8 mouse cellular contexts compared by ENCODE assay signal in the genomic region with DNA sequence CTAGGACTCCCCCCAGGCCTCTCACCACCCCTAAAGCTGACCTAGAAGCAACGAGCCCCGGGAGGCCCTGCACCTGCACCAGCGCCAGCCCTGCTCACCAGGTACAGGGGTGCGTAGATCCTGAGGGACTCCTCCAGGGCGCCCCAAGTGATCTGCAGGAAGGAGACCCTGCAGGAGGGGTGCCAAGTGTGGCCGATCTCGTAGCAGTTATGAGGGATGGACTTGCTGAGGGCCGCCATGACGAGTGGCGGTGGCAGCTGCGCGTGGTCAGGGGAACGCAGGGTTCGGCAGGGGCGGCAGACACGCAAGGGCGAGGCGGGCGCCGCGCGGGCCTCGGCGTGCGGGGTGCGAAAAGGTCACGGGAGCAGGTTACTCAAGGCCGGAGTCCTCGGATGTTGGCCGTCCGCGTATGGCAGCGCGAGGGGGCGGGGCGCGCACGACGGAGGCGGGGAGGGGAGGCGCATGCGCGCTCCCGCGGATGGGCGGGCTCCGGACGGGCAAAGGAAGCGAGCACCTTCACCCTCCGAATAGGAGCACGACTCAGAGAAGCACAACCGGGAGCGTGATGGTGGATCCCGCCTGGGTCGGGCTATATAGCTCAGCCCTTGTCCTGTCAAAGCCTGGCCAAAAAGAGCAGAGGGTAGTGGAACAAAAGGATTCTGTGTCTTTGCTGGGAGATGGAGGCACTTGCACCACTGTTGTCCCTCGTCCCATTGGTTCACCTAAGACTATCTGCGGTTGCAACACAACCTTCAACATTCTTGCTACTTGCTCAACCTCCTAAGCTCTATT.
DNase-seq lines count a peak whose midpoint lies in the region; ATAC-seq and TF ChIP-seq lines count a peak whose summit lies in the region.

No protein-coding gene starts in this region.

- under 1% methylated on average over 55 of the region's 57 CpGs for WGBS in forebrain, embryonic 11.5 days
- WGBS in heart, postnatal 0 days = under 1% methylated on average over 51 of the region's 57 CpGs
- WGBS in liver, embryonic 16.5 days (ENCODE audit: insufficient replicate concordance) = under 1% methylated on average over 57 of the region's 57 CpGs
- under 1% methylated on average over 57 of the region's 57 CpGs for WGBS in neural tube, embryonic 13.5 days

- peak; percentile 57 for TF ChIP-seq POLR2A in testis, adult 2 months (IDR thresholded peaks at IDR 0.05; ENCODE audit: control insufficient read depth, low read depth, low read length)

- H3K4me1 ChIP-seq in forebrain, embryonic 11.5 days (replicated peaks; ENCODE audit: control insufficient read depth, insufficient read depth, low read length) = no peaks in the 10 kb centered on the region; the same call in 1 of the 2 replicates
- peaks cover 17% of the 10 kb centered on the region for H3K4me1 ChIP-seq in heart, postnatal 0 days (ENCODE audit: control insufficient read depth, insufficient read depth)
- H3K4me1 ChIP-seq in liver, embryonic 16.5 days (ENCODE audit: control insufficient read depth, low read depth, low read length) = peaks cover 14% of the 10 kb centered on the region
- H3K4me1 ChIP-seq in neural tube, embryonic 13.5 days (replicated peaks) = peaks cover 32% of the 10 kb centered on the region
- no peaks in the 10 kb centered on the region; the same call in 1 of the 2 replicates for H3K4me1 ChIP-seq in testis, adult 2 months (ENCODE audit: control insufficient read depth, insufficient read depth, low read length)

- DNase-seq in CD8-positive naive resting alpha-beta T cell, adult 2 months (ENCODE audit: low read depth in 2 of 2, low spot score in 2 of 2) = peak; percentile 85 to 88
- DNase-seq in c-Kit-positive CD71-negative TER-119-negative erythroid progenitor cells, embryonic 14.5 days (ENCODE audit: low read depth) = peak; percentile 70
- peak; percentile 92 for DNase-seq in forebrain, embryonic 11.5 days (ENCODE audit: low spot score)
- DNase-seq in heart, postnatal 0 days (ENCODE audit: low spot score) = peak; percentile 76
- peak; percentile 93 to 95 for DNase-seq in kidney, postnatal 4 days

- TF ChIP-seq EP300 in heart, postnatal 0 days (IDR thresholded peaks at IDR 0.05; ENCODE audit: low read depth) = no peak

- H3K4me2 ChIP-seq in forebrain, embryonic 11.5 days (ENCODE audit: low read depth, low read length, severe bottlenecking) = peak overlapping the region; percentile 92
- peak overlapping the region; percentile 92 for H3K4me2 ChIP-seq in heart, postnatal 0 days (ENCODE audit: low read depth, low read length)
- peak overlapping the region; percentile 92 for H3K4me2 ChIP-seq in liver, embryonic 16.5 days (ENCODE audit: low read depth, low read length)
- H3K4me2 ChIP-seq in neural tube, embryonic 13.5 days = peak overlapping the region; percentile 82

- ATAC-seq in forebrain, embryonic 11.5 days (replicated peaks; ENCODE audit: low FRiP score) = peak; percentile 96
- ATAC-seq in heart, postnatal 0 days (ENCODE audit: insufficient read depth, low read depth) = peak; percentile 95
- ATAC-seq in liver, embryonic 16.5 days (ENCODE audit: low read depth) = peak; percentile 95
- peak; percentile 97 for ATAC-seq in neural tube, embryonic 13.5 days (ENCODE audit: low read depth)

- no peaks in the 10 kb centered on the region for H3K36me3 ChIP-seq in forebrain, embryonic 11.5 days (ENCODE audit: control insufficient read depth, insufficient read depth, low read length)
- H3K36me3 ChIP-seq in heart, postnatal 0 days (replicated peaks; ENCODE audit: control insufficient read depth, insufficient read depth, low read length) = no peaks in the 10 kb centered on the region
- no peaks in the 10 kb centered on the region for H3K36me3 ChIP-seq in liver, embryonic 16.5 days (ENCODE audit: control insufficient read depth, insufficient read depth)
- H3K36me3 ChIP-seq in neural tube, embryonic 13.5 days = no peaks in the 10 kb centered on the region
- H3K36me3 ChIP-seq in testis, adult 2 months (ENCODE audit: control insufficient read depth, insufficient read depth, low read length) = no peaks in the 10 kb centered on the region

- H3K27ac ChIP-seq in forebrain, embryonic 11.5 days (ENCODE audit: low read depth, low read length) = no peak overlapping the region; the same call in 1 of the 2 replicates
- H3K27ac ChIP-seq in heart, postnatal 0 days (ENCODE audit: low read depth) = peak overlapping the region; percentile 76
- peak overlapping the region; percentile 53 for H3K27ac ChIP-seq in liver, embryonic 16.5 days (ENCODE audit: low read length)
- H3K27ac ChIP-seq in neural tube, embryonic 13.5 days (replicated peaks) = peak overlapping the region; percentile 80
- H3K27ac ChIP-seq in testis, adult 2 months (ENCODE audit: control insufficient read depth, insufficient read depth, low read depth, low read length) = peak overlapping the region; percentile 79

- H3K9ac ChIP-seq in forebrain, embryonic 11.5 days (ENCODE audit: low read length) = peak overlapping the region; percentile 81
- H3K9ac ChIP-seq in heart, postnatal 0 days (replicated peaks; ENCODE audit: low read depth, low read length) = peak overlapping the region; percentile 87
- H3K9ac ChIP-seq in liver, embryonic 16.5 days (ENCODE audit: low read depth, low read length) = peak overlapping the region; percentile 67
- H3K9ac ChIP-seq in neural tube, embryonic 13.5 days = peak overlapping the region; percentile 93

- H3K27me3 ChIP-seq in forebrain, embryonic 11.5 days (ENCODE audit: control insufficient read depth, insufficient read depth, low read length) = no peaks in the 10 kb centered on the region
- no peaks in the 10 kb centered on the region for H3K27me3 ChIP-seq in heart, postnatal 0 days (ENCODE audit: control insufficient read depth, insufficient read depth, low read length)
- no peaks in the 10 kb centered on the region for H3K27me3 ChIP-seq in liver, embryonic 16.5 days (ENCODE audit: control insufficient read depth, insufficient read depth, low read depth, low read length)
- no peaks in the 10 kb centered on the region for H3K27me3 ChIP-seq in neural tube, embryonic 13.5 days
- H3K27me3 ChIP-seq in testis, adult 2 months (ENCODE audit: control insufficient read depth, insufficient read depth, low read length) = no peaks in the 10 kb centered on the region

- H3K4me3 ChIP-seq in forebrain, embryonic 11.5 days (ENCODE audit: low read depth, low read length) = peak overlapping the region; percentile 81
- peak overlapping the region; percentile 92 for H3K4me3 ChIP-seq in heart, postnatal 0 days (ENCODE audit: low read depth, low read length)
- H3K4me3 ChIP-seq in liver, embryonic 16.5 days (ENCODE audit: low read depth, low read length) = peak overlapping the region; percentile 67
- peak overlapping the region; percentile 81 for H3K4me3 ChIP-seq in neural tube, embryonic 13.5 days
- peak overlapping the region; percentile 91 for H3K4me3 ChIP-seq in testis, adult 2 months (ENCODE audit: control insufficient read depth, low read depth, low read length)

- H3K9me3 ChIP-seq in forebrain, embryonic 11.5 days (ENCODE audit: control insufficient read depth, low read length) = no peaks in the 10 kb centered on the region
- H3K9me3 ChIP-seq in heart, postnatal 0 days (replicated peaks; ENCODE audit: control insufficient read depth, low read length) = no peaks in the 10 kb centered on the region
- no peaks in the 10 kb centered on the region for H3K9me3 ChIP-seq in liver, embryonic 16.5 days (replicated peaks; ENCODE audit: control insufficient read depth, low read length)
- H3K9me3 ChIP-seq in neural tube, embryonic 13.5 days = no peaks in the 10 kb centered on the region

- 0 out of 2 replicates have a peak, but pooled peaks have one; percentile 2 for TF ChIP-seq CTCF in heart, postnatal 0 days (IDR thresholded peaks at IDR 0.05; ENCODE audit: low read depth)
- TF ChIP-seq CTCF in testis, adult 2 months (IDR thresholded peaks at IDR 0.05; ENCODE audit: control insufficient read depth, insufficient read depth, insufficient replicate concordance, low read depth, low read length) = no peak
